Mouse (Mus musculus) kidney, adult 2 months (tissue): ENCODE measurements around the gene Dcaf8.

Source experiments
- CTCF ChIP-seq: fragments of 200-500 bp; conservative IDR thresholded peaks from 2 replicates; pipeline ENCODE4 v1.5.1; 2011; ENCODE audit warnings: low read depth, mild to moderate bottlenecking, control low read depth, low read length, moderate library complexity, mixed read lengths; ENCODE audit not compliant: insufficient read depth, insufficient read length
- POLR2A ChIP-seq: fragments of 200-500 bp; IDR thresholded peaks from one replicate; pipeline ENCODE4 v1.6.1; 2011; ENCODE audit warnings: low read depth, low read length, control low read depth

DNA sequence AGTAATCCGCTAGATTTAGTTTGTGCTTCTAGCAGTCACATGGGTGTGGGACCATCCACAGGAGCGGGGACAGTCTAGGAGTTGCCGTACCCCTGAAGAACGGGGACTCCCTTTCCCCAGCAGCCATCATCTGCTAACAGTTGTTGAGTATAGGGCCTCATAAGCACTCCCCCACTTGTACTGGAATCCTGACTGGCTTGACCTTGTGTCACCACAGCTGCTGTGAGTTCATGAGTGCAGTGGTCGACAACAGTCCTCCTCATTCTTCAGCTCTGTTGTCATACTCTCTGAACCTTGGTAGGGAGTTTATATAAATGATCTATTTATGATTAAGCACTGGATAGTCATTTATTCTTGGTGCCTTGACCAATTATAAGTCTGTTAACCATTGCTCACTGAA is 21.9 kb downstream of the Dcaf8 start:
- TF ChIP-seq CTCF (no peak), POLR2A (no peak)
